Mouse (Mus musculus): ENCODE data around the gene Wwc1. TPM values are rescaled to one million over a fixed set of nuclear protein-coding genes. Genes with fewer than 3 reads are reported as not detected.

Wwc1 gene
- polyA plus RNA-seq, 1 experiment: 97.0 TPM

- no peak overlapping the region for H3K4me3 ChIP-seq (replicated peaks; ENCODE audit: extremely low read depth, low read depth, low read length)
- no peak for DNase-seq
- WGBS: 51% methylated on average over 5 of the region's 5 CpGs
- TF ChIP-seq CTCF (IDR thresholded peaks at IDR 0.05; ENCODE audit: insufficient read depth, low read length) (no peak), POLR2A (IDR thresholded peaks at IDR 0.05; ENCODE audit: borderline replicate concordance, extremely low read depth, low read depth, low read length) (no peak)
- H3K4me1 ChIP-seq (ENCODE audit: control insufficient read depth, insufficient read depth, low read length): peaks cover 4% of the 10 kb centered on the region
These were observed 39.3 kb downstream of the Wwc1 start for GRCm38 (mm10) chr11:35941064-35941463.

GRCm38 (mm10) chr11:35938790-35939385 lies 41.4 kb downstream of the Wwc1 start:
- DNase-seq: no peak
- 52% methylated on average over 6 of the region's 6 CpGs for WGBS
- H3K4me1 ChIP-seq (ENCODE audit: control insufficient read depth, insufficient read depth, low read length): peaks cover 4% of the 10 kb centered on the region

GRCm38 (mm10) chr11:35935645-35936044 lies 44.7 kb downstream of the Wwc1 start:
- WGBS: 42% methylated on average over 3 of the region's 3 CpGs
- Histone ChIP-seq H3K4me1 (ENCODE audit: control insufficient read depth, insufficient read depth, low read length) (no peaks in the 10 kb centered on the region), H3K4me3 (replicated peaks; ENCODE audit: extremely low read depth, low read depth, low read length) (no peak overlapping the region)
- no peak for DNase-seq
- TF ChIP-seq POLR2A (IDR thresholded peaks at IDR 0.05; ENCODE audit: borderline replicate concordance, extremely low read depth, low read depth, low read length) (no peak), CTCF (IDR thresholded peaks at IDR 0.05; ENCODE audit: insufficient read depth, low read length) (no peak)

More at GRCm38 (mm10) chr11:35938790-35939385, 41.4 kb downstream of the Wwc1 start:
- TF ChIP-seq POLR2A (IDR thresholded peaks at IDR 0.05; ENCODE audit: borderline replicate concordance, extremely low read depth, low read depth, low read length): no peak
- TF ChIP-seq CTCF (IDR thresholded peaks at IDR 0.05; ENCODE audit: insufficient read depth, low read length): no peak
- H3K4me3 ChIP-seq (replicated peaks; ENCODE audit: extremely low read depth, low read depth, low read length): no peak overlapping the region

- Histone ChIP-seq H3K4me3 (replicated peaks; ENCODE audit: extremely low read depth, low read depth, low read length) (no peak overlapping the region), H3K4me1 (ENCODE audit: control insufficient read depth, insufficient read depth, low read length) (no peaks in the 10 kb centered on the region)
- no peak for DNase-seq
- TF ChIP-seq POLR2A (IDR thresholded peaks at IDR 0.05; ENCODE audit: borderline replicate concordance, extremely low read depth, low read depth, low read length): no peak
- TF ChIP-seq CTCF (IDR thresholded peaks at IDR 0.05; ENCODE audit: insufficient read depth, low read length): no peak
- 88% methylated on average over 1 of the region's 1 CpGs for WGBS
These were observed 45.2 kb downstream of the Wwc1 start for GRCm38 (mm10) chr11:35935133-35935532.

- no peaks in the 10 kb centered on the region for H3K4me1 ChIP-seq (ENCODE audit: control insufficient read depth, insufficient read depth, low read length)
- no peak overlapping the region for H3K4me3 ChIP-seq (replicated peaks; ENCODE audit: extremely low read depth, low read depth, low read length)
- TF ChIP-seq CTCF (IDR thresholded peaks at IDR 0.05; ENCODE audit: insufficient read depth, low read length) (no peak), POLR2A (IDR thresholded peaks at IDR 0.05; ENCODE audit: borderline replicate concordance, extremely low read depth, low read depth, low read length) (no peak)
- 28% methylated on average over 14 of the region's 14 CpGs for WGBS
- DNase-seq: no peak
These were observed 46.8 kb downstream of the Wwc1 start for GRCm38 (mm10) chr11:35933402-35934085.

- WGBS: 71% methylated on average over 14 of the region's 14 CpGs
These were observed 48.0 kb downstream of the Wwc1 start for GRCm38 (mm10) chr11:35932121-35932885.

GRCm38 (mm10) chr11:35930511-35931060 lies 49.7 kb downstream of the Wwc1 start:
- DNase-seq: no peak
- WGBS: 76% methylated on average over 6 of the region's 6 CpGs
- H3K4me1 ChIP-seq (ENCODE audit: control insufficient read depth, insufficient read depth, low read length): peaks cover 2% of the 10 kb centered on the region; the same call in 1 of the 2 replicates
- no peak for TF ChIP-seq CTCF (IDR thresholded peaks at IDR 0.05; ENCODE audit: insufficient read depth, low read length)
- no peak for TF ChIP-seq POLR2A (IDR thresholded peaks at IDR 0.05; ENCODE audit: borderline replicate concordance, extremely low read depth, low read depth, low read length)
- no peak overlapping the region for H3K4me3 ChIP-seq (replicated peaks; ENCODE audit: extremely low read depth, low read depth, low read length)

More at GRCm38 (mm10) chr11:35932121-35932885, 48.0 kb downstream of the Wwc1 start:
- TF ChIP-seq CTCF (IDR thresholded peaks at IDR 0.05; ENCODE audit: insufficient read depth, low read length) (no peak), POLR2A (IDR thresholded peaks at IDR 0.05; ENCODE audit: borderline replicate concordance, extremely low read depth, low read depth, low read length) (no peak)
- DNase-seq: no peak
- Histone ChIP-seq H3K4me3 (replicated peaks; ENCODE audit: extremely low read depth, low read depth, low read length) (no peak overlapping the region), H3K4me1 (ENCODE audit: control insufficient read depth, insufficient read depth, low read length) (no peaks in the 10 kb centered on the region)

- TF ChIP-seq POLR2A (IDR thresholded peaks at IDR 0.05; ENCODE audit: borderline replicate concordance, extremely low read depth, low read depth, low read length) (no peak), CTCF (IDR thresholded peaks at IDR 0.05; ENCODE audit: insufficient read depth, low read length) (no peak)
- DNase-seq: no peak
- Histone ChIP-seq H3K4me1 (ENCODE audit: control insufficient read depth, insufficient read depth, low read length) (peaks cover 4% of the 10 kb centered on the region; the same call in 1 of the 2 replicates), H3K4me3 (replicated peaks; ENCODE audit: extremely low read depth, low read depth, low read length) (no peak overlapping the region)
- 90% methylated on average over 12 of the region's 12 CpGs for WGBS
These were observed 51.9 kb downstream of the Wwc1 start for GRCm38 (mm10) chr11:35928453-35928852.

GRCm38 (mm10) chr11:35927309-35927708 lies 53.0 kb downstream of the Wwc1 start:
- Histone ChIP-seq H3K4me1 (ENCODE audit: control insufficient read depth, insufficient read depth, low read length) (peaks cover 4% of the 10 kb centered on the region; the same call in 1 of the 2 replicates), H3K4me3 (replicated peaks; ENCODE audit: extremely low read depth, low read depth, low read length) (no peak overlapping the region)
- TF ChIP-seq POLR2A (IDR thresholded peaks at IDR 0.05; ENCODE audit: borderline replicate concordance, extremely low read depth, low read depth, low read length) (no peak), CTCF (IDR thresholded peaks at IDR 0.05; ENCODE audit: insufficient read depth, low read length) (no peak)
- DNase-seq: no peak
- WGBS: 68% methylated on average over 14 of the region's 14 CpGs
